8 mouse cellular contexts compared by ENCODE assay signal in the genomic region with DNA sequence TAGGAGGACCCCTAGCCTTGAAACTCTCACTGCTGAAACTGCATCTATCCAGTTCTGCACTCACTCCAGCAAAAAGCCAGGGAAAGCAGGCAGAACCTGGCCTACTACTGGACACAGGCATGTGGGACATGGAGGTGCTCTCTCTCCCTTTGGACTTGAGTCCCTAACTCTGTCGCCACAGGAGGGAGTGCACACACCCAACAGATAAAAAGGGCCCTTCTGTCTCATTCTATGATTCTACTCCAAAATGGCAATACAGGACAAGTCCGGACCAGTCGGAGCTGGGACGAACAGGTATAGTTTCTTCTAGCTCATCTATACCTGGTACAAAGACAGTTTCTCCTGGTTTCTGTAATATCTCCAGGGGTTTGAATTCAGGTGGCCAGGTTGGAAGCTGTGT. TPM values are rescaled to one million over a fixed set of nuclear protein-coding genes. Genes with fewer than 3 reads are reported as not detected.
A peak's percentile ranks its signal among the peaks of the same experiment; 100 is the strongest.
DNase-seq lines count a peak whose midpoint lies in the region; ATAC-seq and TF ChIP-seq lines count a peak whose summit lies in the region.

No protein-coding gene starts in this region.

- ATAC-seq in heart, embryonic 11.5 days (replicated peaks; ENCODE audit: insufficient number of reproducible peaks, low FRiP score, low TSS enrichment) = no peak
- no peak for ATAC-seq in G1E (ENCODE audit: extremely low read depth, insufficient number of reproducible peaks, low FRiP score, poor library complexity, severe bottlenecking)
- no peak for ATAC-seq in hindbrain, embryonic 11.5 days (ENCODE audit: low FRiP score)
- ATAC-seq in liver, postnatal 0 days = no peak
- ATAC-seq in granulocyte monocyte progenitor cell, adult 5-6 weeks (replicated peaks; ENCODE audit: poor library complexity, severe bottlenecking) = no peak
- no peak for ATAC-seq in cerebellum, adult (ENCODE audit: insufficient number of reproducible peaks, low FRiP score, low TSS enrichment)

- H3K27ac ChIP-seq in heart, embryonic 11.5 days (ENCODE audit: low read depth, low read length) = no peak overlapping the region
- H3K27ac ChIP-seq in hindbrain, embryonic 11.5 days (ENCODE audit: low read depth, low read length) = no peak overlapping the region
- no peak overlapping the region for H3K27ac ChIP-seq in liver, postnatal 0 days (ENCODE audit: low read depth)

- H3K36me3 ChIP-seq in heart, embryonic 11.5 days (ENCODE audit: control insufficient read depth, insufficient read depth, low read length) = peaks cover 49% of the 10 kb centered on the region
- peaks cover 69% of the 10 kb centered on the region for H3K36me3 ChIP-seq in G1E (replicated peaks)
- peaks cover 25% of the 10 kb centered on the region for H3K36me3 ChIP-seq in hindbrain, embryonic 11.5 days (ENCODE audit: control insufficient read depth, insufficient read depth, low read length)
- H3K36me3 ChIP-seq in liver, postnatal 0 days (replicated peaks; ENCODE audit: insufficient read depth, low read length) = peaks cover 53% of the 10 kb centered on the region

- peak overlapping the region; percentile 82 for H3K4me3 ChIP-seq in heart, embryonic 11.5 days (ENCODE audit: low read depth, low read length)
- peak overlapping the region; percentile 89 for H3K4me3 ChIP-seq in G1E (ENCODE audit: low read depth, low read length)
- H3K4me3 ChIP-seq in hindbrain, embryonic 11.5 days (ENCODE audit: low read depth, low read length) = no peak overlapping the region
- 0 out of 2 replicates have a peak overlapping the region, but pooled peaks have one; percentile 94 for H3K4me3 ChIP-seq in liver, postnatal 0 days (ENCODE audit: low read depth, low read length)

- peaks cover 28% of the 10 kb centered on the region for H3K4me1 ChIP-seq in heart, embryonic 11.5 days (ENCODE audit: control insufficient read depth, insufficient read depth, low read length)
- H3K4me1 ChIP-seq in G1E (ENCODE audit: insufficient read depth, low read depth, low read length) = peaks cover 60% of the 10 kb centered on the region
- H3K4me1 ChIP-seq in hindbrain, embryonic 11.5 days (replicated peaks; ENCODE audit: control insufficient read depth, insufficient read depth, low read length) = peaks cover 18% of the 10 kb centered on the region
- peaks cover 25% of the 10 kb centered on the region for H3K4me1 ChIP-seq in liver, postnatal 0 days (ENCODE audit: insufficient read depth)

- no peaks in the 10 kb centered on the region for H3K9me3 ChIP-seq in heart, embryonic 11.5 days (replicated peaks; ENCODE audit: control insufficient read depth, low read length)
- no peaks in the 10 kb centered on the region for H3K9me3 ChIP-seq in G1E (replicated peaks)
- no peaks in the 10 kb centered on the region for H3K9me3 ChIP-seq in hindbrain, embryonic 11.5 days (ENCODE audit: control insufficient read depth, low read length)
- H3K9me3 ChIP-seq in liver, postnatal 0 days (ENCODE audit: low read length) = no peaks in the 10 kb centered on the region

- H3K4me2 ChIP-seq in heart, embryonic 11.5 days = peak overlapping the region; percentile 71
- H3K4me2 ChIP-seq in hindbrain, embryonic 11.5 days (replicated peaks; ENCODE audit: low read depth, low read length) = peak overlapping the region; percentile 69; the same call in 1 of the 2 replicates
- peak overlapping the region; percentile 96 for H3K4me2 ChIP-seq in liver, postnatal 0 days (ENCODE audit: low read depth, low read length)

- no peaks in the 10 kb centered on the region for H3K27me3 ChIP-seq in heart, embryonic 11.5 days (ENCODE audit: control insufficient read depth, insufficient read depth, low read length)
- no peaks in the 10 kb centered on the region for H3K27me3 ChIP-seq in G1E (ENCODE audit: insufficient read depth, low read length)
- no peaks in the 10 kb centered on the region for H3K27me3 ChIP-seq in hindbrain, embryonic 11.5 days (ENCODE audit: control insufficient read depth, insufficient read depth, low read length)
- no peaks in the 10 kb centered on the region for H3K27me3 ChIP-seq in liver, postnatal 0 days (ENCODE audit: insufficient read depth, low read length)

- peak overlapping the region; percentile 93 for H3K9ac ChIP-seq in heart, embryonic 11.5 days (ENCODE audit: low read depth, low read length)
- H3K9ac ChIP-seq in hindbrain, embryonic 11.5 days (ENCODE audit: low read depth, low read length) = 0 out of 2 replicates have a peak overlapping the region, but pooled peaks have one; percentile 7
- no peak overlapping the region for H3K9ac ChIP-seq in liver, postnatal 0 days (replicated peaks)

- no peak for TF ChIP-seq EP300 in liver, postnatal 0 days (IDR thresholded peaks at IDR 0.05; ENCODE audit: low read depth)

- WGBS in heart, embryonic 11.5 days (ENCODE audit: insufficient replicate concordance) = 82% methylated on average over 4 of the region's 4 CpGs
- WGBS in hindbrain, embryonic 11.5 days = 94% methylated on average over 4 of the region's 4 CpGs
- WGBS in liver, postnatal 0 days (ENCODE audit: insufficient replicate concordance) = 75% methylated on average over 4 of the region's 4 CpGs

- TF ChIP-seq CTCF in G1E (IDR thresholded peaks at IDR 0.05; ENCODE audit: low read depth, low read length) = no peak
- 0 out of 2 replicates have a peak, but pooled peaks have one; percentile 3 for TF ChIP-seq CTCF in liver, postnatal 0 days (IDR thresholded peaks at IDR 0.05; ENCODE audit: low read depth)

- DNase-seq in heart, adult 11 months = no peak
- DNase-seq in G1E (ENCODE audit: low spot score) = no peak
- DNase-seq in hindbrain, embryonic 11.5 days (ENCODE audit: low spot score) = no peak
- DNase-seq in liver, postnatal 0 days = no peak
- DNase-seq in yolk sac, embryonic 10.5 days (ENCODE audit: low spot score) = no peak

RNA-seq across cellular contexts. Expression of gene Mettl23, which starts 2.3 kb away (rescaled TPM):
- 58.5 and 60.4 TPM in 2 replicates for polyA plus RNA-seq in heart, embryonic 11.5 days (2014; fragmentation: Nextera tagmentation; extraction: Ambion mirVana)
- total RNA-seq in G1E (2014; fragmentation: Nextera tagmentation) = 40.3 and 45.4 TPM in 2 replicates
- total RNA-seq in G1E (2017) = 35.8 and 43.1 TPM in 2 replicates
- 49.1 and 60.6 TPM in 2 replicates for polyA plus RNA-seq in G1E (2012)
- 61.6 and 70.6 TPM in 2 replicates for polyA plus RNA-seq in hindbrain, embryonic 11.5 days (2014; fragmentation: Nextera tagmentation; extraction: Ambion mirVana)
- polyA plus RNA-seq in liver, postnatal 0 days (2015; fragmentation: Nextera tagmentation; extraction: Ambion mirVana) = 32.6 and 33.0 TPM in 2 replicates
- 34.5 and 40.5 TPM in 2 replicates for total RNA-seq in granulocyte monocyte progenitor cell, adult 5-6 weeks (2014; fragmentation: Nextera tagmentation)
- total RNA-seq in granulocyte monocyte progenitor cell, adult 5-6 weeks (2017) = 22.7 and 25.8 TPM in 2 replicates

RNA-seq across cellular contexts. Expression of gene Jmjd6, which starts 2.5 kb away (rescaled TPM):
- polyA plus RNA-seq in heart, embryonic 11.5 days (2014; fragmentation: Nextera tagmentation; extraction: Ambion mirVana) = 83.2 and 89.0 TPM in 2 replicates
- total RNA-seq in G1E (2014; fragmentation: Nextera tagmentation) (82.7 and 85.3 TPM in 2 replicates), G1E (2017) (126 and 148 TPM in 2 replicates)
- 39.1 and 48.4 TPM in 2 replicates for polyA plus RNA-seq in G1E (2012)
- polyA plus RNA-seq in hindbrain, embryonic 11.5 days (2014; fragmentation: Nextera tagmentation; extraction: Ambion mirVana) = 88.8 and 91.3 TPM in 2 replicates
- 18.5 and 19.0 TPM in 2 replicates for polyA plus RNA-seq in liver, postnatal 0 days (2015; fragmentation: Nextera tagmentation; extraction: Ambion mirVana)
- 37.0 and 42.8 TPM in 2 replicates for total RNA-seq in granulocyte monocyte progenitor cell, adult 5-6 weeks (2014; fragmentation: Nextera tagmentation)
- 31.0 and 45.4 TPM in 2 replicates for total RNA-seq in granulocyte monocyte progenitor cell, adult 5-6 weeks (2017)

RNA-seq across cellular contexts. Expression of gene Mfsd11, which starts 11.5 kb away (rescaled TPM):
- 29.3 and 35.8 TPM in 2 replicates for polyA plus RNA-seq in heart, embryonic 11.5 days (2014; fragmentation: Nextera tagmentation; extraction: Ambion mirVana)
- total RNA-seq in G1E (2014; fragmentation: Nextera tagmentation) (15.1 and 22.0 TPM in 2 replicates), G1E (2017) (45.9 and 55.1 TPM in 2 replicates)
- polyA plus RNA-seq in G1E (2012) = 3.8 and 6.6 TPM in 2 replicates
- 37.0 and 38.6 TPM in 2 replicates for polyA plus RNA-seq in hindbrain, embryonic 11.5 days (2014; fragmentation: Nextera tagmentation; extraction: Ambion mirVana)
- 16.5 and 18.0 TPM in 2 replicates for polyA plus RNA-seq in liver, postnatal 0 days (2015; fragmentation: Nextera tagmentation; extraction: Ambion mirVana)
- total RNA-seq in granulocyte monocyte progenitor cell, adult 5-6 weeks (2014; fragmentation: Nextera tagmentation) = 16.0 and 32.0 TPM in 2 replicates
- total RNA-seq in granulocyte monocyte progenitor cell, adult 5-6 weeks (2017) = 9.4 and 10.0 TPM in 2 replicates

RNA-seq across cellular contexts. Expression of gene Srsf2, which starts 12.1 kb away (rescaled TPM):
- polyA plus RNA-seq in heart, embryonic 11.5 days (2014; fragmentation: Nextera tagmentation; extraction: Ambion mirVana) = 577 and 621 TPM in 2 replicates
- total RNA-seq in G1E (2014; fragmentation: Nextera tagmentation) = 786 and 910 TPM in 2 replicates
- total RNA-seq in G1E (2017) = 484 and 801 TPM in 2 replicates
- polyA plus RNA-seq in G1E (2012) = 1,600 and 2,011 TPM in 2 replicates
- polyA plus RNA-seq in hindbrain, embryonic 11.5 days (2014; fragmentation: Nextera tagmentation; extraction: Ambion mirVana) = 935 and 944 TPM in 2 replicates
- polyA plus RNA-seq in liver, postnatal 0 days (2015; fragmentation: Nextera tagmentation; extraction: Ambion mirVana) = 293 and 302 TPM in 2 replicates
- 818 and 827 TPM in 2 replicates for total RNA-seq in granulocyte monocyte progenitor cell, adult 5-6 weeks (2014; fragmentation: Nextera tagmentation)
- total RNA-seq in granulocyte monocyte progenitor cell, adult 5-6 weeks (2017) = 356 and 422 TPM in 2 replicates

RNA-seq across cellular contexts. Expression of gene Mxra7, which starts 12.9 kb away (rescaled TPM):
- 15.9 and 16.1 TPM in 2 replicates for polyA plus RNA-seq in heart, embryonic 11.5 days (2014; fragmentation: Nextera tagmentation; extraction: Ambion mirVana)
- total RNA-seq in G1E (2014; fragmentation: Nextera tagmentation) (not detected in 2 replicates), G1E (2017) (0.06 TPM in 1 of 2 replicates, not detected in the other)
- not detected in 2 replicates for polyA plus RNA-seq in G1E (2012)
- 57.9 and 61.8 TPM in 2 replicates for polyA plus RNA-seq in hindbrain, embryonic 11.5 days (2014; fragmentation: Nextera tagmentation; extraction: Ambion mirVana)
- 1.4 and 4.0 TPM in 2 replicates for polyA plus RNA-seq in liver, postnatal 0 days (2015; fragmentation: Nextera tagmentation; extraction: Ambion mirVana)
- 0.17 TPM in 1 of 2 replicates, not detected in the other for total RNA-seq in granulocyte monocyte progenitor cell, adult 5-6 weeks (2014; fragmentation: Nextera tagmentation)
- 0.09 and 0.67 TPM in 2 replicates for total RNA-seq in granulocyte monocyte progenitor cell, adult 5-6 weeks (2017)
